Mouse (Mus musculus) intestine, postnatal 0 days (tissue): Measurements from ENCODE around the gene Lgr6. TPM values are rescaled to one million over a fixed set of nuclear protein-coding genes. Genes with fewer than 3 reads are reported as not detected.

Experiments
- ATAC-seq: fragments of 200-750 bp; cut with Nextera tagmentation; 2 replicates; pipeline ENCODE4 v1.8.0; 2017; ENCODE audit warnings: mild to moderate bottlenecking, moderate TSS enrichment, moderate library complexity
- H3K27ac ChIP-seq: fragments of 300-500 bp; sonication (generic); 2 replicates; pipeline ENCODE4 v1.5.1; 2014; ENCODE audit warnings: mild to moderate bottlenecking, low read depth, low read length, moderate library complexity
- H3K27me3 ChIP-seq: fragments of 300-500 bp; sonication (generic); replicated peaks from 2 replicates; pipeline ENCODE4 v1.6.1; 2014; ENCODE audit warnings: low read length, mixed read lengths; ENCODE audit not compliant: control insufficient read depth, insufficient read depth
- H3K36me3 ChIP-seq: fragments of 300-500 bp; sonication (generic); 2 replicates; pipeline ENCODE4 v1.6.1; 2014; ENCODE audit warnings: mild to moderate bottlenecking, moderate library complexity; ENCODE audit not compliant: control insufficient read depth, insufficient read depth
- H3K4me1 ChIP-seq: fragments of 300-500 bp; sonication (generic); replicated peaks from 2 replicates; pipeline ENCODE4 v1.6.1; 2014; ENCODE audit warnings: antibody characterized with exemption, low read length, mixed read lengths; ENCODE audit not compliant: control insufficient read depth, insufficient read depth
- H3K4me2 ChIP-seq: fragments of 300-500 bp; sonication (generic); replicated peaks from 2 replicates; pipeline ENCODE4 v1.6.1; 2014; ENCODE audit warnings: low read depth, mild to moderate bottlenecking, moderate library complexity
- H3K4me3 ChIP-seq: fragments of 300-500 bp; sonication (generic); 2 replicates; pipeline ENCODE4 v1.5.1; 2014; ENCODE audit warnings: low read depth, low read length
- H3K9ac ChIP-seq: fragments of 300-500 bp; sonication (generic); 2 replicates; pipeline ENCODE4 v1.6.1; 2014; ENCODE audit warnings: mild to moderate bottlenecking, low read depth, low read length
- H3K9me3 ChIP-seq: fragments of 300-500 bp; sonication (generic); 2 replicates; pipeline ENCODE4 v1.6.1; 2016; ENCODE audit warnings: mixed run types; ENCODE audit not compliant: control insufficient read depth
- CTCF ChIP-seq: sonication (generic); IDR thresholded peaks from 2 replicates; pipeline ENCODE4 v1.5.1; 2016; ENCODE audit warnings: low read depth, mild to moderate bottlenecking, control low read depth, antibody characterized with exemption, moderate library complexity
- WGBS: fragments of 180-500 bp; shearing (Covaris S2); extraction: QIAGEN DNeasy Blood & Tissue Kit; methylation state at CpG from one replicate; pipeline ENCODE4 v1.1.7; 2014; 5-methylcytosine and 5-hydroxymethylcytosine counted together
- polyA plus RNA-seq: library from polyadenylated mRNA; unstranded; fragments of >200 nt; fragmentation: Nextera tagmentation; extraction: Ambion mirVana; gene quantifications from 2 replicates; pipeline ENCODE4 v1.2.1, GENCODE M21; 2015

The Lgr6 gene
- polyA plus RNA-seq, 1 experiment from 2014 or later = 0.44 TPM

DNA sequence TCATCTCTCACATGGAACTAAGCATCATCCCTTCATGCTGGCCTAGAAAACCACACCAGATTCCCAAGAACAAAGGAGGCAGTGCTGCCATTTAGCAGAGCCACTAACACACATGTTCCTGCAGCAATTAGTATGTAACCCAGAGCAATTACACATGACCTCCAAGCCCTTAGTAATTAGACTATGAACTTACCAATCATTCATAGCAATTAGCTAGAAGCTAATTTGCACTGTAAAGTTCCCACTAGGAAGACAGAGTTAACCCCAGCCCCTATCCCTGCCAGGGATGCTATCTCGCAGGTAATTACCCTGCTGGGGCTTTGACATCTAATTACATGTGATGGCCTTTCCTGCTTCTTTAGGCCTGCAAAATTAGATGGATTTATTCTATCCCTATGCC lies 78.8 kb downstream of the Lgr6 start:
- Histone ChIP-seq H3K4me1 (no peaks in the 10 kb centered on the region), H3K9me3 (no peaks in the 10 kb centered on the region), H3K27me3 (no peaks in the 10 kb centered on the region), H3K36me3 (no peaks in the 10 kb centered on the region), H3K4me2 (no peak overlapping the region), H3K9ac (no peak overlapping the region), H3K4me3 (no peak overlapping the region), H3K27ac (no peak overlapping the region)
- TF ChIP-seq CTCF = no peak
- WGBS = 71% methylated on average over 1 of the region's 1 CpGs
- ATAC-seq = no peak

DNA sequence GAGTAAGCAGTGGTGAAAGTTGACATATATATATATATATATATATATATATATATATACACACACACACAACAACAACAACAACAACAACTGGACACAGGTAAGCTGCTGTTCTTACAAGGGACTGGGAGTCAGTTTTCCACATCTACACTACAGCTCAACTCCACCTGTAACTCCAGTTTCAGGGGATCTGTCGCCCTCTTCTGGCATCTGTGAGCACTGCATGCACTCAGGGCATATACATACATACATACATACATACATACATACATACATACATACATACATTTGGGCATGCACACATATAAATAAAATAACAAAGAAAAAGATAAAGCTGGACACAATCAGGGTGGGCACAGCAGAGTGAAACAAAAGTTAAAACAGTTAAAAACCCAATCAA lies 81.5 kb downstream of the Lgr6 start:
- no peak overlapping the region for H3K9ac ChIP-seq
- TF ChIP-seq CTCF = peak; percentile 38; the same call in 1 of the 2 replicates
- 0 out of 2 replicates have a peak, but pooled peaks cover 3% of the 10 kb centered on the region for H3K4me1 ChIP-seq
- no peak overlapping the region for H3K4me2 ChIP-seq
- WGBS = 84% methylated on average over 1 of the region's 1 CpGs
- no peaks in the 10 kb centered on the region for H3K27me3 ChIP-seq
- no peak for ATAC-seq
- H3K27ac ChIP-seq = no peak overlapping the region
- no peak overlapping the region for H3K4me3 ChIP-seq
- H3K9me3 ChIP-seq = no peaks in the 10 kb centered on the region
- no peaks in the 10 kb centered on the region for H3K36me3 ChIP-seq

DNA sequence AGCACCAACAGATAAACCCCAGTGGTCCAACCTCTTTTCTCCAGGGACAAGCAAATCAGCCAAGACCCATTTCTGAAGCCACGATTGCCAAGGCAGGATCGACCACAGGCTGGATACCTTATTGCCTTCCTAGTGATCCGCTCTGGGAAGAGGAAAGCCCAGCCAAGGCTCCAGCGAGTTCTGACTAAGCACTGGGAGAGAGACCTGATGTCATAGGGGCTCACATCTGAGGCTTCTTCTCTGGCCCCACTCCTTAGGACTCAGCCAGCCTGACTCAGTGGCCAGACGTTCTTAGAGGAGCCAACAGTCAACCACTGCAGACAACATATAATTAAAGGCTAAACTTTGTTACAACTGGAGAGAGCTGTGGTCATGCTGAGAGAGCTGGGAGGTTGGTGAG lies 83.1 kb downstream of the Lgr6 start:
- Histone ChIP-seq H3K27me3 (no peaks in the 10 kb centered on the region), H3K4me3 (no peak overlapping the region), H3K4me1 (0 out of 2 replicates have a peak, but pooled peaks cover 3% of the 10 kb centered on the region), H3K9me3 (no peaks in the 10 kb centered on the region), H3K9ac (no peak overlapping the region), H3K27ac (no peak overlapping the region), H3K36me3 (no peaks in the 10 kb centered on the region), H3K4me2 (no peak overlapping the region)
- ATAC-seq = no peak
- no peak for TF ChIP-seq CTCF
- WGBS = 71% methylated on average over 5 of the region's 5 CpGs

DNA sequence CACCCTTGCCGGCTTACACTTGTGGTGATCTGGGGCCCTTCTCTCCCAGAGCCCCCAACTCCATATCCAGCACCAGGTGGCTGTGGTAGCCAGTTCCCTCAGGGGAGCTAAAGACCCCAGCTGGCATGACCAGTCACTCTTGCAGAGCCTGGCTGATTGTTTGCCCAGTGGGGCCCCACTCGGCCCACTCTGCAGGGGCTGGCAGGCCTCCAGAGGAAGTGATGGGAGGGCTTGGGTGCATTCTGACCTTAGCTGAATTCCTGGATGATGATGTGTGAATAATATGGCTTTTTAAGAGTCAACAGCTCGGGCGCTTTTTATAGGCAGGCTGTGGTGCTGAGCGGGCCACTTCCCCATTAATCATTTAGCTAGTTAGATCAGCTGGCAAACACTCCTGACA lies 84.1 kb downstream of the Lgr6 start:
- 5% methylated on average over 5 of the region's 5 CpGs for WGBS
- Histone ChIP-seq H3K27me3 (no peaks in the 10 kb centered on the region), H3K36me3 (no peaks in the 10 kb centered on the region), H3K9me3 (no peaks in the 10 kb centered on the region), H3K4me2 (no peak overlapping the region), H3K4me1 (0 out of 2 replicates have a peak, but pooled peaks cover 3% of the 10 kb centered on the region), H3K4me3 (no peak overlapping the region), H3K27ac (no peak overlapping the region), H3K9ac (no peak overlapping the region)
- ATAC-seq = no peak
- no peak for TF ChIP-seq CTCF

DNA sequence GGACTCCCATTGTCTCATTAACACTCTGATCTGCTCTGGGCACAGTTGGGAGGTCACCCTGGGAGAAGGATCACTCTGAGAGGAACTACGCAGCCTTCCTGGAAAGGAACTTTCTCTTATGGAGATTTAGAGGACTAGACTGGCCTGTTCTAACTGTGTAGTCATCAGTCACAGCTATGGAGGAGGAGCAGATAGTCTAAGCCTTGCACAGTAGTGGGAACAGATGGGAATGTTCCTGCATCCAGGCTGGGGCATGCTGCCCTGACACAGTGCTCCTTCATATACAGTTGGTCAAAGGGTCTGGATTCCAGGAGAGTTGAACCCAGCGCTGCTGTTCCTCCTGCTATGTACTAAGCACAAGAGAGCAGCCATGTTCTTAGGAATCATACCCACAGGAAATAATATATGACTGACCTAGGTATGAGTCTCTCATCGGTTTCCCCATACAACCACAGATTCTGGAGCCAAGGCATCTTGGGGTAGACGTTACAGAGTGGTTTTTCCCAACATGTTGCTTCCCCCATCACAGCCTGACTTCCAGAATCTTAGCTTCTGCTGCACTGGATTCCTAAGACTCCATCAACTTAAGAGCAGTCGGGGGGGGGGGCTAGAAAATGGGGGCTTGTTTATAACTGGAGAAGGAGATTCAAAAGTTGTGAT lies 84.7 kb downstream of the Lgr6 start:
- 60% methylated on average over 5 of the region's 5 CpGs for WGBS
- Histone ChIP-seq H3K4me2 (no peak overlapping the region), H3K36me3 (no peaks in the 10 kb centered on the region), H3K4me3 (no peak overlapping the region), H3K27ac (no peak overlapping the region), H3K9ac (no peak overlapping the region), H3K9me3 (no peaks in the 10 kb centered on the region), H3K4me1 (0 out of 2 replicates have a peak, but pooled peaks cover 3% of the 10 kb centered on the region), H3K27me3 (no peaks in the 10 kb centered on the region)
- no peak for TF ChIP-seq CTCF
- ATAC-seq = no peak

DNA sequence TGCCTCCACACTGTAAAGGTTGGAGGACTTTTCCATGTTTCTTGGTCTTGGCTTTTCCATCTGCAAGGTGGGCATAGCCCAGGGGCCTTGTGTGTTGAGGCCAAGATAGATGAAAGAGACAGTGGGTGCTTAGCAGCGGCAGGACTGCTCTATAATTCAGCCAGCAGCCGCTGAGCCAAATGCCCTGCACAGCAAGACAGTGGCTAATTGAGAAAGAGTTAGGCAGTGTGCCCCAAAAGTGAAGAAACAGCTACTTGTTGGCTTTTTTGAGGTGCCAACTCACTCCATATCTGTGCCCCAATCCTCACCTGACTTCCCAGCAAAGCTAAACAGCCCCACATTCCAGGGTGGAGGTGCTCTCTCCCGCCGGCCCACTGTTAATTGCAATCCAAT lies 85.3 kb downstream of the Lgr6 start:
- H3K36me3 ChIP-seq = no peaks in the 10 kb centered on the region
- whole genome bisulfite sequencing = 70% methylated on average over 4 of the region's 4 CpGs
- no peak overlapping the region for H3K9ac ChIP-seq
- no peak for TF ChIP-seq CTCF
- H3K4me3 ChIP-seq = no peak overlapping the region
- H3K4me1 ChIP-seq = 0 out of 2 replicates have a peak, but pooled peaks cover 3% of the 10 kb centered on the region
- no peaks in the 10 kb centered on the region for H3K27me3 ChIP-seq
- H3K4me2 ChIP-seq = no peak overlapping the region
- H3K9me3 ChIP-seq = no peaks in the 10 kb centered on the region
- no peak for ATAC-seq
- H3K27ac ChIP-seq = no peak overlapping the region
